In genomic region chr1:6143891-6144290, GRCm38 (mm10) we compare ENCODE assay signal across 11 mouse cellular contexts.
DNase-seq lines count a peak whose midpoint lies in the region; ATAC-seq and TF ChIP-seq lines count a peak whose summit lies in the region.
"Had no signal": no experiment of that assay in that cellular context is flagged by ENCODE, and none has a peak within 500 bp of the region (broad histone marks: within the 10 kb centered on the region; RNA-seq: fewer than 3 reads in every experiment).

No protein-coding gene starts in this region.

- TF ChIP-seq EP300 in stomach, postnatal 0 days (optimal IDR thresholded peaks at IDR 0.05), result no peak

- DNase-seq in kidney, adult 2 months, result no peak
- no peak for DNase-seq in kidney, adult 18-20 months
- peak; percentile 2 for DNase-seq in thymus, adult 2 months
- DNase-seq in thymus, postnatal 10 days (ENCODE audit: low spot score in 2 of 2), result no peak
- DNase-seq in brain, adult 2 months (ENCODE audit: low read depth, low spot score), result peak; percentile 12
- DNase-seq in stomach, postnatal 0 days (ENCODE audit: low spot score), result peak; percentile 25
- DNase-seq in ovary, adult 18-20 months (ENCODE audit: low spot score), result no peak
- no peak for DNase-seq in cerebellum, postnatal 25 days
- DNase-seq: kidney, postnatal 14 days; right cerebral cortex, postnatal 4 days had no signal

- H3K4me3 ChIP-seq in kidney, adult 2 months (ENCODE audit: insufficient read depth, low read depth, low read length), result no peak overlapping the region
- no peak overlapping the region for H3K4me3 ChIP-seq in thymus, adult 2 months (ENCODE audit: control insufficient read depth, insufficient read depth, low read length)
- H3K4me3 ChIP-seq in stomach, postnatal 0 days (ENCODE audit: low read depth, low read length), result no peak overlapping the region

- no peaks in the 10 kb centered on the region for H3K27me3 ChIP-seq in kidney, adult 2 months (replicated peaks; ENCODE audit: control insufficient read depth, insufficient read depth, low read length)
- H3K27me3 ChIP-seq in thymus, adult 2 months (ENCODE audit: control insufficient read depth, insufficient read depth, low read length), result no peaks in the 10 kb centered on the region
- H3K27me3 ChIP-seq in stomach, postnatal 0 days (ENCODE audit: control insufficient read depth, insufficient read depth, low read length), result no peaks in the 10 kb centered on the region

- H3K36me3 ChIP-seq in kidney, adult 2 months (ENCODE audit: control insufficient read depth, insufficient read depth, low read length), result no peaks in the 10 kb centered on the region
- H3K36me3 ChIP-seq in thymus, adult 2 months (ENCODE audit: control insufficient read depth, insufficient read depth, low read length), result no peaks in the 10 kb centered on the region
- H3K36me3 ChIP-seq in stomach, postnatal 0 days (ENCODE audit: control insufficient read depth, insufficient read depth, low read length), result no peaks in the 10 kb centered on the region

- TF ChIP-seq CTCF in kidney, adult 2 months (conservative IDR thresholded peaks at IDR 0.05; ENCODE audit: insufficient read depth, insufficient read length, low read depth, low read length), result 0 out of 2 replicates have a peak, but pooled peaks have one; percentile 21
- TF ChIP-seq CTCF in thymus, adult 2 months (IDR thresholded peaks at IDR 0.05; ENCODE audit: borderline replicate concordance, control insufficient read depth, extremely low read depth, insufficient read depth, low read length, poor library complexity), result no peak
- peak; percentile 51 for TF ChIP-seq CTCF in stomach, postnatal 0 days (IDR thresholded peaks at IDR 0.05; ENCODE audit: low read depth)

- no peaks in the 10 kb centered on the region for H3K4me1 ChIP-seq in kidney, adult 2 months (ENCODE audit: control insufficient read depth, insufficient read depth, low read length)
- no peaks in the 10 kb centered on the region for H3K4me1 ChIP-seq in thymus, adult 2 months (replicated peaks; ENCODE audit: control insufficient read depth, insufficient read depth, low read length)
- no peaks in the 10 kb centered on the region for H3K4me1 ChIP-seq in stomach, postnatal 0 days (replicated peaks; ENCODE audit: control insufficient read depth, insufficient read depth)

- no peak for ATAC-seq in stomach, postnatal 0 days (ENCODE audit: low FRiP score, low TSS enrichment)
- ATAC-seq: activated CD4-positive, CD25-positive, alpha-beta regulatory T cell, adult 4 months had no signal

- H3K27ac ChIP-seq in kidney, adult 2 months (ENCODE audit: insufficient read depth, low read depth, low read length), result no peak overlapping the region
- H3K27ac ChIP-seq in thymus, adult 2 months (ENCODE audit: control insufficient read depth, insufficient read depth, low read length), result no peak overlapping the region
- no peak overlapping the region for H3K27ac ChIP-seq in stomach, postnatal 0 days (replicated peaks)

- TF ChIP-seq POLR2A in kidney, adult 2 months (IDR thresholded peaks at IDR 0.05; ENCODE audit: low read depth, low read length), result no peak
- TF ChIP-seq POLR2A in thymus, adult 2 months (IDR thresholded peaks at IDR 0.05; ENCODE audit: control insufficient read depth, extremely low read depth, insufficient read depth, low read length, poor library complexity), result no peak

- H3K4me2 ChIP-seq in stomach, postnatal 0 days (replicated peaks; ENCODE audit: low read depth), result no peak overlapping the region

- H3K9me3 ChIP-seq in stomach, postnatal 0 days (ENCODE audit: control insufficient read depth, low read length), result no peaks in the 10 kb centered on the region

- H3K9ac ChIP-seq in stomach, postnatal 0 days (ENCODE audit: low read length), result no peak overlapping the region

- WGBS in kidney, adult 2 months, result 76% methylated on average over 1 of the region's 1 CpGs
- WGBS in thymus, adult 2 months, result 64% methylated on average over 1 of the region's 1 CpGs
- 53% methylated on average over 1 of the region's 1 CpGs for WGBS in stomach, postnatal 0 days

Comparison
In these comparisons a context has a peak if more than half of its experiments do, and no peak if none do; other contexts are left out.
1. DNase-seq: peak in thymus, adult 2 months (single experiment), brain, adult 2 months (single experiment) and stomach, postnatal 0 days (single experiment); none in kidney, adult 2 months (single experiment), kidney, adult 18-20 months (single experiment), thymus, postnatal 10 days (0 of 2), ovary, adult 18-20 months (single experiment) and cerebellum, postnatal 25 days (0 of 2).